Mouse (Mus musculus): ENCODE measurements around the gene Myh13.

The Myh13 gene

GRCm38 (mm10) chr11:67390679-67391384 is 69.4 kb downstream of the Myh13 start:
- no peak for DNase-seq (ENCODE audit: low spot score)

- DNase-seq (ENCODE audit: low spot score) = no peak
Measured at GRCm38 (mm10) chr11:67392369-67392768, 70.9 kb downstream of the Myh13 start.

- no peak for DNase-seq (ENCODE audit: low spot score)
Measured at GRCm38 (mm10) chr11:67400956-67401355, 79.5 kb downstream of the Myh13 start.

GRCm38 (mm10) chr11:67414346-67414940 is 93.0 kb downstream of the Myh13 start:
- DNase-seq (ENCODE audit: low spot score) = no peak

Measured in urinary bladder, postnatal 10 days (tissue).